Mouse (Mus musculus): ENCODE measurements at regions not wholly inside any gene's neighbourhood (a gene's known extent, or its start where the extent isn't known, plus 50 kb on each side); places are given as distances from the start of the nearest gene placed in this dataset.
"Not testable (repeated sequence)": the region's sequence is repeated elsewhere in the genome, so short reads cannot be mapped to it uniquely, and the experiment has no call there.

DNA sequence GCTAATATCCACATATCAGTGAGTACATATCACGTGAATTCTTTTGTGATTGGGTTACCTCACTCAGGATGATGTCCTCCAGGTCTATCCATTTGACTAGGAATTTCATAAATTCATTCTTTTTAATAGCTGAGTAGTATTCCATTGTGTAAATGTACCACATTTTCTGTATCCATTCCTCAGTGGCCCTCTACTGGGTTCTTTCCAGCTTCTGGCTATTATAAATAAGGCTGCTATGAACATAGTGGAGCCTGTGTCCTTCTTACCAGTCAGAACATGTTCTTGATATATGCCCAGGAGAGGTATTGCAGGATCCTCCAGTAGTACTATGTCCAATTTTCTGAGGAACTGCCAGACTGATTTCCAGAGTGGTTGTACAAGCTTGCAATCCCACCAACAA is 884.0 kb upstream of the Lrrc4c start:
- DNase-seq (ENCODE audit: low read depth, low spot score): not testable (repeated sequence)

DNA sequence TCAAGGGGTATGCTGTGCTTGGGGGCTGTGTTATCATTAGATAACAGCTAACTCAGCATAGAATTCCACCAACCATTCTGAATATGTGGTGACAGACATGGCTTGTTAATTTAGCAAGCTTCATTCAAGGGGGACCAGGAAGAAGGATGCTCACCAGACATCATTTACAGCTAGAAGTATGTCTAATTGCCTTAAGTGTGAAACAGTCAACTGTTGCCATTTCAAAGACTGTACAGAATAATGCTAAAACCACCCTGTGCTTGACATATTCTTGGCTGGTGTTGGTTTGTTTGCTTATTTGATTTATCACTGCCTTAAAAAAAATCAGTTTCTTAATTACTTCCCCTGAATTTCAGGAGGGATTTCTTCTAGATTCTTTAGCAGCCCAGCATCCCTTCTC is 877.0 kb upstream of the Lrrc4c start:
- DNase-seq (ENCODE audit: low read depth, low spot score): no peak

DNA sequence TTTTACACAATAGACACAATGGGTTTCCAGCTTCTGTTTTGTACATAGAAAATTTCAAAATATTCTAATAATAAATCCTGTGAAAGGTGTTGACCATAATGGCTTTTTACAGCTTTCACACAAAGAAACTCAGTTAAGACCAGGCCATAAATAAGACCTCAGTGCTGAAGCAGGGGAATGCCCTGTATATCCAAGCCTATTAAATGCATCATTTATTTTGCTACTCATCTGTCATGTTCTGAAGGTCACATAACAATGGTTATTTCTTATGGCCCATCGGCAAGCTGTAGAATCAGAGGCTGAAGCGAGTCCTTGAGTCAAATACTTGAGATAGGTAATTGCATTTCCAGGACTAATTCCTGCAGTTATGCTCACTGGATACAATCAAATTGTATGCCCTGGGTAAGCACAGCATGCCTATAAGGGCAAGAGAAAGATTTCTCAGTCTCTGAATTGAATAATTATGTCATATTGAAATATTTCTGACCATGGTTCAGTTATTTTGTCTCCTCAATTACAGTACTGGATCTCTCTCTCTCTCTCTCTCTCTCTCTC is 874.6 kb upstream of the Lrrc4c start:
- no peak for DNase-seq (ENCODE audit: low read depth, low spot score)

DNA sequence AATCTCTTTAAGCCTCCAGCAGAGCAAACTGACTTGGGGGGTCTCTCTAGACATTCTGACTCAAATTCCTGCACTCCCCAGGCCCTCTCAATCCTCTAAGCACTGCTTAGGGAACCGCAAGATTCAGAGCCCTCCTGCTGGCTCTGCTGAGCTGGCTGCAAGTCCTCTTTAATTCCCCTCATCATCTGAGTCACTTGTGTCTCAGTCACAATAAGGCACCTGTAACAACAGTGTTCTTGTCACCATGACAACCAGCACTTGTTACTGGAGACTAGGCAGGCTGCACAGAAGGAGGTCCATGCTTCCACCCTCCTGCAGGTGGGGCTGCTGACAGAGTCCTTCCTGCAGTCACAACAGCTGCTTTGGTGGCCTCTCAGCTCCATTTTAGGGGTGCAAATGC is 869.1 kb upstream of the Lrrc4c start:
- DNase-seq (ENCODE audit: low read depth, low spot score): peak; percentile 74

DNA sequence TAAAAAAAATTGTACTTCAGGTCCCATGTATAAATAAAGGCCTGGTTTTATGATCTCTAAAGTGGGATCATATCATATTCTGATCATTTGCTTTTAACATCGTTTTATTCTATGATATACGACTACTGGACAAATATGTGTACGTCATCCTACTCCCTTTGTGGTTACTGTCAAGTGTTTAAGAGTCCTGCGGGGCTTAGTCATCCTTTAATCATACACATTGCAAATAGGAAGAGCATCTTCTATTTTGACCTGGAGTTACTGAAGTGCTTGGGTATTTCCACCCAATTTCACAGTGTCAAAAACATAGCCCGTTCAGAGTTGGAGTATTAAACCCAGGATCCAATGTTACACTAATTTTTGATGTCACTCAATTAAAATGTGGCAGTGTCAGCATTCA is 838.1 kb upstream of the Lrrc4c start:
- DNase-seq (ENCODE audit: low read depth, low spot score): no peak

DNA sequence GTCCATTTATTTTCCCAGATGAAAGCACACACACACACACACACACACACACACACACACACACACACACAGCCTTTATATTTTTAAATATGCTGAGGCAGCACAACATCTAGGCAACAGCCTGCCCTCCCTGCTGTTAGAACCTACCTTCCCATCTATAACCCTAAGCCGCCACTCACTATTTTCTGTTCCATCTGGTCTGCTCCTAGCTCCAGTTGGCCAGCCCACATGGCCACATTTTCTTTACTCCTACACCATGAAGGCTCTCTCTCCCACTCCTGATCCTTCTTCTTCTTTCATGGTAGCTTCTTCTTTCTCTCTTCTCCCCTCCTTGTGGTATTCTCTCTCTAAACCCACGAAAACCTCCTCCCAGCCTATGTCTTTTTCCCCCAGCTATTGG is 834.6 kb upstream of the Lrrc4c start:
- no peak for DNase-seq (ENCODE audit: low read depth, low spot score)

DNA sequence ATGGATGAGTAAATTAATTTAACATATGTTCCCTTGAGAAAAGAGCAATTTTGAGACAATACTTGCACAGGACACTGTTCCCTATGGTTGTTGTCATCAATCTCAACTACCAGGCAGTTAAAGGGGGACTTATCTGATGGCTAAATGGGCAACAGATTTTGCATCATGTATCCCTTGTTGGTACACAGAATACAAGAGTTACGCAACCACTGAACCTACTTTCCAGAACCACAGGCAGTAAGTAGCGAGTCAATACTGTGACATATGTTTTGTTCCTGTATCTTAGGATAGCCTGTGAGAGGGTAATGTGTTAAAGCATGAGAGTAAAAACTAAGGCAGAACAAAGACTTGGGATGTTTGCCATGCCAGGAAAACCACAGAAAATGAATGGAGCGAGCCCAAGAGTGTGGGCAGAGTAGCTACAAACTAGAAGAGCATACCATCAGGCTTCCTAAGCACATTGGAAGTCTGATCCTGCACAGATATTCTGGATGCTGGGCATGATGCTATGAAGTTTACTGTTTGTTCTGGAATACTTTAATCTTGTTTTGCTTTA is 830.3 kb upstream of the Lrrc4c start:
- DNase-seq (ENCODE audit: low read depth, low spot score): no peak

DNA sequence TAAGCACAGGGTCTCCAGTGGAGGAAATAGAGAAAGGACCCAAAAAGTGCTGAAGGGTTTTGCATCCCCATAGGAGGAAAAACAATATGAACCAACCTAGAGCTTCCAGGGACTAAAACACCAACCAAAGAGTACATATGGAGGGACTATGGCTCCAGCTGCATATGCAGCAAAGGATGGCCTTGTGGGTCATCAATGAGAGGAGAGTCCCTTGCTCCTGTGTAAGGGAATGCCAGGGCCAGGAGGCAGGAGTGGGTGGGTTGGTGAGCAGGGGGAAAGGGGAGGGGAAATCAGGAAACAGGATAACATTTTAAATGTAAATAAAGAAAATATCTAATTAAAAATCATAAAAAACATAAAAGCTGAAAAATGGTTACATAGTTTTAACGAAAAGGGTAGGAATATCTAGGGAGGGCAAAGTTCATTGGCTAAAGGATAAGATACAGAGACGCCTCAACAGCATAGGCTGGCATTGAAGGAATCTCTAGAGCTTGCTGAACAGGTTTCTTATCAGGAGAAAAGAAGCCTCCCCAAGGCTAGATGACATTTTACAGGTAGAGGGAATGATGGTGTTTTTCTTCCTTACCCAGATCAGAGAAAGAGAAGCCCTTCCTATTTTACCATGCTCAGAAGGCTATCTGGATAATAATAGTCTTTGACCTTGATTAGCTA is 823.8 kb upstream of the Lrrc4c start:
- no peak for DNase-seq (ENCODE audit: low read depth, low spot score)

DNA sequence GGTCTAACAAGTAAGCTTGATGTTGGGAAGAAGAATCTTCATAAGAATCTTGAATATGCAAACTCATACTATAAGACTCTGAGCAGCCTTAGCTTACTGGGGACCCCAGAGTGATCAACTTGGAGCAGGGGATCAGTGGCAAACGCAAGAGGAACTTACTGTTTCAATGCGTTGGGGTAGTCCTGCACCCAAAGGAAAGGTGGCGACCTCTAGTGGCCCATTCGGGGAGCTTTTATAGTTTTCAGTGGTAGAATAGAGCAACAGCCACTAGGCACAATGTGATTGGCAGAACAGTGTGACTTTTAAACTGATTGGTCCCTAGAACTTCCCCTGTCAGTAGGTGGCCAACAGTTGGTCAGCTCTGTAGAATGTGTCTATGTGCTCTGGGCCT is 823.3 kb upstream of the Lrrc4c start:
- peak; percentile 62 for DNase-seq (ENCODE audit: low read depth, low spot score)

DNA sequence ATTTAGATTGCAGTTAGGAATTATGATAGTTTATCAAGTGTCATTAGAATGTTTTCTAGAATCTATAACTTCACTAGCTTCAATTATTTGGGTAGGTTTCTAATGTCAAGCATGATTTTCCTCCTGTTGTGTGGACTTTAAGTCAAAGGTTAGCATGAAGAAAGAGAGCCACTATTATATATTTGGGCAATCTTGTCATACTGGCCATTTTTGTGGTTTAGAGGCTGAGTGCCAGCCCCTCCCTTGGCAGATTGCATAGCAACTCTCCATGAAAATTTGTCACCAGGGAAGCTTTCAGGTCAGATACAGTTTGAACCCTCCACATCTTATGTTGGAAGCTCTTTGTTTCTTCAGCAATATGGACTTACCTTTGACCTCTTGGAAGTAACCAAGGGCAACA is 806.7 kb upstream of the Lrrc4c start:
- no peak for DNase-seq (ENCODE audit: low read depth, low spot score)

DNA sequence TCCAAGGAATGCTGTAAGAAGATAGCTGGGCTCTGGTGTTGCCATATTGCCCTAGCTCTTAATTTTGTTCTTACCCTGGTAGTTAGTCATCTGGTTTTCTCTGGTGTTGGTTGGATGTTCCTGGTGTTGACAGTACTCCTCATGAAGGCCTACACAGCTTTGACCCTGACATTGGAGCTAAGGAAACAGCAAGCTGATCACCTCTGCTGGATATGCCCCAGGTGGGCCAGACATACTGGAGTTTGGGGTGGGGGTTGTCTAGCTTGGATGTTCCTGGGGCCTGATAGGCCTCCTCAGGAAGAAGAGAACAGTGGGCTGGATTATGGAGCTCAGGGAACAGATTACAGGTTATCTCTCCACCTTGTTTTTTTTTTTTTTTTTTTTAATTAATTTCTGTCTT is 796.3 kb upstream of the Lrrc4c start:
- no peak for DNase-seq (ENCODE audit: low read depth, low spot score)

DNA sequence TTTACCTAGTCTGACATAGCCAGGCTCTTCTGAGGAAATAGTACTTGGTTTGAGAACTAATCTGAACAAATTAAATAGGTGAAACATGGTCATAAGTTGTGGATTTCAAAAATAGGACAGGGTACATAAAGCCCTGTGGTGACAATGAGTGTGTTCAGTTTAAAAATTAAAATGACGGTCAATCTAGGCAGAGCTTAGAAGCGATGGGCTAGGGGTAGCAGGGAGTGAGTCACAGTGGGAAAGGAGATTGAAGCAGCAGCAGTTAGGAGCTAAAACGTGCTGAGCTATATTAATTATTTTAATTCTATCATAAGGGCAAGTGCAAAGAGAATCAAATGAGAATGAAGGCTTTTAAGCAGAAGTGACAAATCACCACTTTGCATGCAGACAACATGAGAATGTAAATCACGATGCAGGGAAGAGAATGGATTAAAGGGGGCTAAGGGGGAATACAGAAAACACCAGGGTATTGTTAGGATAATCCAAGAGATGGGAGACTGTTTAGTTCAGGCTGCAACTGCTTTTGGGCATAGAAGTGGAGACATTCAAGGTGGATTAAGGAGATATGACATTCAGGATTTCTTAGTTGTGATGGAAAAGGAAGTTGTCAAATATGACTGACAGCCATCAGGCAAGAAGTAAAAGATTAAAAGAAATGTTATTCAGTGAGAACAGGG is 793.2 kb upstream of the Lrrc4c start:
- no peak for DNase-seq (ENCODE audit: low read depth, low spot score)

DNA sequence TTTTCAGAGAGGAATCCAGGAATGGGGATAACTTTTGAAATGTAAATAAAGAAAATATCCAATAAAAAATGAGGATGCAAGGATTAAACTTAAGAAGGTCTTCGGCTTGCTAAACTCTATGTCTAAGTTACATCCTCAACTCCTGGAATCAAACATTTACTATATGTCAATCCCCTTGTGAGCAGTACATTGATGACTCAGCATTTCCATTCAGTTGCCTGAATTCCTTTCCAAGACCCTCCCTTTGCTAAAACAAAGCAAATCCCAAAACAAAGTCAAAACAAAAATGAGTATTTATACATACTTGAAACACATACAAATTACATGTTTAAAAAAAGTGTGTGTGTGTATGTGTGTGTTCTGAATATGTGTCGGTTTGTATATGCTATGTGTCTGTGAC is 753.9 kb upstream of the Lrrc4c start:
- no peak for DNase-seq (ENCODE audit: low read depth, low spot score)

DNA sequence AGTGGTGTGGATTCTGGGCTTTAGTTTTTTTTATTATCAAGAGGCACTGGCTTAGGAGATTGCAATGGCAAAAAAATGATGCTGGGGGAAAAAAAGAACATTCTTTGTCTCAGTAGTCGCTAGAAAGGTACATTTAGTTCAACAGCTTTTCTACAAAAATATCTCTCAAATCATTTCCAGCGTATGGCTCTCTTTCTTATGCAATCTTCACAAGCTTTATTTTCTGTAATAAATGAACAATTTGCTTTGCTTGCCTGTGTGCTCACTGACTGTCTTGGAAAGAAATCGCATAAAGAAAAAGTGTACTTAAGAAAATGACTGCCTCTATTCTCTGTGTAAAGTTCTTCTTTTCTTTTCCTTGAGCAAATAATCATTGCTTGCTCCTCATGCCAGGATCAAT is 742.1 kb upstream of the Lrrc4c start:
- DNase-seq (ENCODE audit: low read depth, low spot score): no peak

DNA sequence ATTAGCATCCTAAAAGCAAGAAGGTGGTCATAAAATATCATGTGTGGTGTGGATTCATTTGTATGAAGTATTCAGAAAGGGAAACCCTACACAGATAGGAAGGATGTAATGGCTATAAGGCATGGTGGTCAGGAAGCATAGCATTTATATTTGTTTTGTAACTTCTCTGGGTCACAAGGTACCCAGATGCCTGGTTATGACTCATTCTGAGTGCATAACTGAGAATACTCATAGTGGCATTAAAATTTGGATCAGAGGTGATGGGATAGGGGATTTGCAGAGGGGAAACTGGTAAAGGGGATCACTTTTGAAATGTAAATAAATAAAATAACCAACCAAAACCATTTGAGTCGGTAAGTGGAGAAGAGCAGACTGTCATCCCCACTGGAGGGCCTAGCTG is 738.8 kb upstream of the Lrrc4c start:
- DNase-seq (ENCODE audit: low read depth, low spot score): no peak

DNA sequence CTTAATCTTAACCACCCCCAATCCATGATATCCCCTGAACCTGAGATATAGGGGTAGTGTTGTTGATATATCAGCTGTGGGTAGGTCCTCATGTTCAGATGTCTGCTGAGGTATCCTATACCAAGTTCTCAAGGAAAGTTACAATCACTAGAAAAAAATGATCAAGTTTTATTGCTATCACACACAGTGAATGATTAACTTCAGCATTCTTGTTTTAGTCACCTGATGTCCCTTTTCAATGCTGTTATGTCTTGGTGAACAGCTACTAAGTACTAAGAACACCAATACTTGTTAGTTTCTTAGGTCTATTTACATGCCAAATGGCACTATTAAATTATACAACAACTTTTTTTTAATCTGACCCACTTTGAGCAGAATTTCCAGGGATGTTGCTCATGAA is 732.0 kb upstream of the Lrrc4c start:
- DNase-seq (ENCODE audit: low read depth, low spot score): no peak

DNA sequence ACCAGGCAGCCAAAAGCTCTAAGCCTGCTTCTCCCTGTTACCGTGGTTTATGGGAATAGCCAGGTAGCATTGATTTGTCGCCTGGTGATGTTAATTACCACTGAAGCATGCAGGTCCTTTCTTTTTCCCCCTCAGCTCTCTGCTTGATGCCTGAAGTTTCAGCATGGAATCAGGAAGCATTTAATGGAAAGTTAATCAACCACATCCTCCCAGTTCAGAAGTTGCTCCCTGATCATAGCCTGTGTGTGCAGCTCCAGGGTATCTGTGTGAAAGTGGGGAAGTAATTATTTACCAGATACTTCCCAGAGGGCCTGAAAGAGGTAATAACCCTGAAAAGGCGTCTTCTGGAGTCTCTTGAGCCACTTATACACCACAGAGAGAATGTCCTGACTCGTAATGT is 730.9 kb upstream of the Lrrc4c start:
- no peak for DNase-seq (ENCODE audit: low read depth, low spot score)

DNA sequence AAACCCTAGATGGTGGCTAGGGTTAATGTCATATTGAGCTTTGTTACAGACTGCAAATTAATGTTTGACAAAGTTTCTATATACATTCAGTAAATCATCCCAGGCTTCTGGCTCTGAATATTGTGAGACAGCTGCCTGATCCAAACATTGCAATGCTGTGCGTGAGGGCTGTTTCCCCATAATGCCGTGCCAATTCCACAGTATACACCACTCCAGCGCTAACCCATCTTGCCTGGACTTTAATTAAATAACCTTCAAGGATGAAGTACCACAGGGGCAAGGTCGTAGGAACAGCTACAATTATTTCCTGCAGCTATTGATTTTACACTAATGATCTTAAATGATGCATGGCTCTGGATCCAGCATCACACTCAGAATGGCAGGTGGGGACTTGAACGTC is 704.6 kb upstream of the Lrrc4c start:
- DNase-seq (ENCODE audit: low read depth, low spot score): no peak

DNA sequence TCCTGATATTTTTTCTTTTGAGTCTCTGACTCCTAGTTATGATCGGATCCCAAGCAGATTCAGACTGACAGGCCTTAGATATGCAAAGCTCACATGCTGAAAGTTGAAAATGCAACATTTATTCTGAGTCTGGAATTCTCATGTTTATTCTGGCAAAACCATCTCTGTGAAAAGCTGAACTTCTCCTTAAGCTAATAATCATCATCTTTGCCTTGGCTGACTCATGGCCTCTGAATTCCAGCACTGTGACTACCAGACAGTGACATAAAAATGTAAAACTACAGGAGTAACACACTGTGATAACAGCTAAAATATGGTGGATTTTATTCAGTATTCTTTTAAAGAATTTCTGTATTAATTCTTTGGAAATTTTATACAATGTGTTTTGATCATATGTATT is 680.4 kb upstream of the Lrrc4c start:
- no peak for DNase-seq (ENCODE audit: low read depth, low spot score)

DNA sequence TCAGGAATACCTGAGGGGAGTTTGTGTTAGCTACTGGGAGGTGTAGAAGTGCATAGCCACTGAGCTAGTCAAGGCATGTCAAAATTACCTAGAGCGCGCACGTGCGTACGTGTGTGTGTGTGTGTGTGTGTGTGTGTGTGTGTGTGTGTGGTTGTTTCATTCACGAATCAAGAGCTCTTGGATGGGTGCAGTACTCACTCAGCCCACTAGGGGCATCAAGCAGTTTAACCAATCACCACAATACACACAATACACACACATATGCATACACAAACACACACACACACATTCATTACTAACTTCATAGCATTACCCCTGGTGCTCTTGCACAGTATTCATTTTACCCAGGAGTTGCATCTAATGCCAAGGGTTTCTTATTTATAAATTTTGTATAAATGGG is 643.6 kb upstream of the Lrrc4c start:
- peak; percentile 48 for DNase-seq (ENCODE audit: low read depth, low spot score)

DNA sequence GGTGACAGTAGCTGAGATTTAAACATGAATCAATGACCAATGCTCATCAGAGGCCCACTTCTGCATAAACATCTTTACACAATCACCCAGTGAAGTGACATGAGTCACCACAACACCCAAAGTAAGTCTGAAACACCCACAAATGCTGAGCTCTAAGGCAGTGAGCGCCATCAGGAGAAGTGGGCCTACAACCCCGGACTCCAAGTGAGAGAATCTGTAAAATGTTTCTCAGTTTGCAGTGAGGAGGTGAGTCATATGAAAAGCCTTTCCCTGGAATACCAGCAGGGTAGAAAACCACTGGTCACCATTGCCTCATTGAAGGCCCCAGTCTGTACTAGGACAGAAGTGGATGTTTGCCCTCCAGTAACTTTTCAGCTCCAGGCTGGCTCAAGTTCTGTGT is 602.6 kb upstream of the Lrrc4c start:
- DNase-seq (ENCODE audit: low read depth, low spot score): no peak

Data from ZHBTc4 (cell line).